Mouse (Mus musculus) liver, embryonic 11.5 days (tissue): ENCODE data around the gene Nipa2. TPM values are rescaled to one million over a fixed set of nuclear protein-coding genes. Genes with fewer than 3 reads are reported as not detected.
"Not testable (repeated sequence)": the region's sequence is repeated elsewhere in the genome, so short reads cannot be mapped to it uniquely, and the experiment has no call there.

Source experiments
- ATAC-seq: fragments of 200-750 bp; cut with Nextera tagmentation; replicated peaks from 2 replicates; pipeline ENCODE4 v1.8.0; 2017; ENCODE audit warnings: moderate number of reproducible peaks, mild to moderate bottlenecking, moderate TSS enrichment, moderate library complexity; ENCODE audit not compliant: low FRiP score
- DNase-seq: peaks from one replicate; pipeline ENCODE4 v3.0.0-alpha.2; 2017; ENCODE audit warnings: low spot score
- H3K27ac ChIP-seq: fragments of 300-500 bp; sonication (generic); 2 replicates; pipeline ENCODE4 v1.5.1; 2014; ENCODE audit warnings: mild to moderate bottlenecking, low read depth, low read length, control low read depth
- H3K27me3 ChIP-seq: fragments of 300-500 bp; sonication (generic); replicated peaks from 2 replicates; pipeline ENCODE4 v1.6.1; 2014; ENCODE audit warnings: low read length, mixed read lengths; ENCODE audit not compliant: control insufficient read depth, insufficient read depth
- H3K36me3 ChIP-seq: fragments of 300-500 bp; sonication (generic); 2 replicates; pipeline ENCODE4 v1.6.1; 2014; ENCODE audit warnings: mild to moderate bottlenecking, low read length, moderate library complexity, mixed read lengths; ENCODE audit not compliant: control insufficient read depth, insufficient read depth
- H3K4me1 ChIP-seq: fragments of 300-500 bp; sonication (generic); replicated peaks from 2 replicates; pipeline ENCODE4 v1.6.1; 2014; ENCODE audit warnings: low read length, mixed read lengths; ENCODE audit not compliant: control insufficient read depth, insufficient read depth
- H3K4me2 ChIP-seq: fragments of 300-500 bp; sonication (generic); 2 replicates; pipeline ENCODE4 v1.6.1; 2014; ENCODE audit warnings: mild to moderate bottlenecking, control low read depth, moderate library complexity
- H3K4me3 ChIP-seq: fragments of 300-500 bp; sonication (generic); 2 replicates; pipeline ENCODE4 v1.5.1; 2014; ENCODE audit warnings: low read depth, low read length, control low read depth
- H3K9ac ChIP-seq: fragments of 300-500 bp; sonication (generic); 2 replicates; pipeline ENCODE4 v1.6.1; 2014; ENCODE audit warnings: low read depth, low read length, control low read depth
- H3K9me3 ChIP-seq: fragments of 300-500 bp; sonication (generic); 2 replicates; pipeline ENCODE4 v1.6.1; 2016; ENCODE audit warnings: low read length, inconsistent platforms, mixed read lengths; ENCODE audit not compliant: control insufficient read depth
- WGBS: fragments of 180-500 bp; shearing (Covaris S2); extraction: QIAGEN DNeasy Blood & Tissue Kit; methylation state at CpG from one replicate; pipeline ENCODE4 v1.1.7; 2014; 5-methylcytosine and 5-hydroxymethylcytosine counted together
- polyA plus RNA-seq: library from polyadenylated mRNA; unstranded; fragments of >200 nt; fragmentation: Nextera tagmentation; extraction: Ambion mirVana; gene quantifications from 2 replicates; pipeline ENCODE4 v1.2.1, GENCODE M21; 2014

Nipa2 gene
- polyA plus RNA-seq, 1 experiment from 2014 or later = 42.2 TPM

DNA sequence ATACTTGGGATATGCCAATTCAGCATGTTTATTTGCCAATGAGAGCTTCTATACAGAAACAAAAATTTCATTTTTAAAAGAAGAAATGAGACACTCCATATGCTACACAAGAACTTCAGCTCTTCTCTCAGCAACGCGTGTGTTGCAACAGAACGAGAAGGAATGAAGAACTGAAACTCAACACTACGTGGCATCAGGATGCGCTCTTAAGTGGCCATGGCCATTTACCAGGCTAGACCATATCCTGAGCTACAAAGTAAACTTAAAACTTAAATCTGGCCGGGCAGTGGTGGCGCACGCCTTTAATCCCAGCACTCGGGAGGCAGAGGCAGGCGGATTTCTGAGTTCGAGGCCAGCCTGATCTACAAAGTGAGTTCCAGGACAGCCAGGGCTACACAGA is 43.9 kb downstream of the Nipa2 start:
- peaks cover 20% of the 10 kb centered on the region for H3K36me3 ChIP-seq
- not testable (repeated sequence) for H3K27ac ChIP-seq, H3K27me3 ChIP-seq, H3K4me3 ChIP-seq, H3K9ac ChIP-seq, H3K9me3 ChIP-seq, ATAC-seq, H3K4me1 ChIP-seq, DNase-seq, H3K4me2 ChIP-seq
- WGBS = 92% methylated on average over 11 of the region's 11 CpGs

DNA sequence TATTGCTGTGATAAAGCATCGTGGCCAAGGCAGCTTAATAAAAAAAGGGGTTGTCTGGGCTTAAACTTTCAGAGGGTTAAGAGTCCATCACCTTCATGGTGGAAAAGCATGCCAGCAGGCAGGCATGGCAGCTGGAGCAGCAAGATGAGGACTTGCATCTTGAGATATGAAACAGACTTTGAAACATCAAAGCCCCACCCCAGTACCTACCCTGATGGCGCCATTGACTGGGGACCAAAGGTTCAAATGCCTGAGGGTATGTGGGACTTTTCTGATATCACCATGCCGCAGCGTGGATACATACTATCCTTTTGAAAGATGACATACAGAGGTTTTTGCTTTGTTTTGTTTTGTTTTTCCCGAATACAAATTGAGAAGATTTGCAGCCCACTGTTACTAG is 50.2 kb downstream of the Nipa2 start:
- Histone ChIP-seq H3K9ac (no peak overlapping the region), H3K4me2 (no peak overlapping the region), H3K9me3 (no peaks in the 10 kb centered on the region), H3K27ac (no peak overlapping the region), H3K36me3 (peaks cover 25% of the 10 kb centered on the region), H3K4me1 (no peaks in the 10 kb centered on the region), H3K4me3 (no peak overlapping the region), H3K27me3 (no peaks in the 10 kb centered on the region)
- DNase-seq (no peak), ATAC-seq (no peak)
- WGBS = 89% methylated on average over 5 of the region's 5 CpGs

DNA sequence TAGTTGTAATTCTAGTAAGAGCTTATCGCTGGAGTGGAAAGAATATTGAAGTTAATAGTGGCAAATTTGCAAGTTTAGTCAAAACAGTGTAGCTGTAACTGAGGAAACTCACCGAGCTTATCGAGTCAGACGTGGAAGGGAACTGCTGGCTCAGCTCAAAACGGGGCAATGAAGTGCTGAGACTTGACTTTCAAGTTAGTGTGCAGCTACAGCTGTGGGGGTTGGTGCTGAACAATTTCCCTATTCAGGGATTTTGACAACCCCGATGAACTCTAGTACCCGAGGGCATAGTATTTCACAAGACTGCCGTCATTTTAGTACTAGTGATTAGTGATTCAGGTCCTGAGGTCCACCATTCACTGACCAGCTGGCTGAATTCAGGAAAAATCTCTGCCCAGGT is 50.9 kb downstream of the Nipa2 start:
- peaks cover 25% of the 10 kb centered on the region for H3K36me3 ChIP-seq
- H3K9ac ChIP-seq = no peak overlapping the region
- H3K27ac ChIP-seq = no peak overlapping the region
- no peaks in the 10 kb centered on the region for H3K4me1 ChIP-seq
- no peak overlapping the region for H3K4me3 ChIP-seq
- no peaks in the 10 kb centered on the region for H3K27me3 ChIP-seq
- no peak overlapping the region for H3K4me2 ChIP-seq
- no peaks in the 10 kb centered on the region for H3K9me3 ChIP-seq
- 86% methylated on average over 8 of the region's 8 CpGs for WGBS
- no peak for DNase-seq
- no peak for ATAC-seq

DNA sequence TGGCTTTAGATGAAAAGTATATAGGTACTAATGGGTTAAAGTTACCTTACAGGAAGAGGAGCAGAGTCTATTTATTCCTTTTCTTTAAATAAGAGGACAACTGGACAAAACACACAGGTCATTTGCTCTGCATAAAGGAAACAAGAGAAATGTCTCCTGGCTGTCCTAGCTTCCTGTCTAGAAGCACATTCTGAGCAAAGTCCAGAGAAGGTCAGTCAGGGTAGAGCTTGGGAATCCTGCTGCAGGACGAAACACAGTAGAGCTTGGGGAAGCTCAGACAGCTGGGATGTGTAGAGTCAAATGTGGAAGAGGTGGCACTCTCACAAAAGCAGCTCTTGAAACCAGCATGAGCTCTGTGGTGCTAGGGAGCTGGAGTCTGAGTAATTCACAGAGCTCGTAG is 51.9 kb downstream of the Nipa2 start:
- Histone ChIP-seq H3K36me3 (peaks cover 27% of the 10 kb centered on the region), H3K4me2 (no peak overlapping the region), H3K9me3 (no peaks in the 10 kb centered on the region), H3K4me1 (no peaks in the 10 kb centered on the region), H3K27me3 (no peaks in the 10 kb centered on the region), H3K9ac (no peak overlapping the region), H3K4me3 (no peak overlapping the region), H3K27ac (no peak overlapping the region)
- 76% methylated on average over 2 of the region's 2 CpGs for WGBS
- ATAC-seq = no peak
- DNase-seq = no peak

DNA sequence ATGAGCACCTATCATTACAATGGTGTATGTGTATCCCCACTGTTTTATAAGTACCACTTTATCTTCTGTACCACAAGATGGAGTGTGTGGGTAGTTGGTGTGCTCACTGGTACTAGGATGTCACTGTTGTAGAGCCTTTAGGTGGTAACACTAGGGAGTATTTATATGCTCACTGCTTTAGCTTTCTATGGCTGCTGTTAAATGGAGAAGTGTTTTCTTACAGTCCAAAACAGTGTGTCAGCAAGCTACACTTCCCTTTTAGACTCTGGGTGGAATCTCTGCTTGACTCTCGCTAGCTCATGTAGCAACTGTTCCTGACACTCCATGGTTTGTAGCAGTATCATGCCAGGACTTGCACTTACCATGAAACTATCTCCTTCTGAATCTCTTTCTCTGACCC is 52.8 kb downstream of the Nipa2 start:
- 91% methylated on average over 1 of the region's 1 CpGs for WGBS
- H3K4me3 ChIP-seq = no peak overlapping the region
- peaks cover 32% of the 10 kb centered on the region for H3K36me3 ChIP-seq
- no peaks in the 10 kb centered on the region for H3K27me3 ChIP-seq
- no peak for DNase-seq
- no peaks in the 10 kb centered on the region for H3K9me3 ChIP-seq
- no peaks in the 10 kb centered on the region for H3K4me1 ChIP-seq
- H3K4me2 ChIP-seq = no peak overlapping the region
- no peak overlapping the region for H3K9ac ChIP-seq
- H3K27ac ChIP-seq = no peak overlapping the region
- no peak for ATAC-seq

DNA sequence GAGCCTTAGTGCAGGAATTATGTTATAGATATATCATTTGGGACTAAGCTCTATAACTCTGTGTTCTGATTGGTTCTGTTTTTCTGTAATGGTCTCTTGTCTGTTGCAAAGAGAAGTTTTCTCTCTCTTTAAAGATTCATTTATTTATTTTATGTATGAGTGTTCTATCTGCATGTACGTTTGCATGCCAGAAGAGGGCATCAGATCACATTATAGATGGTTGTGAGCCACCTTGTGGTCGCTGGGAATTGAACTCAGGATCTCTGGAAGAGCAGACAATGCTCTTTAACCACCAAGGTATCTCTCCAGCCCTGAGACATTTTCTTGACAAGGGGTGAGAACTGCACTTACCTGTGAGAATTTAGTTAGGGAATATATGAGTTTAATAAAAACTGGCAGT is 56.8 kb downstream of the Nipa2 start:
- Histone ChIP-seq H3K27ac (no peak overlapping the region), H3K4me2 (no peak overlapping the region), H3K4me3 (no peak overlapping the region), H3K9ac (no peak overlapping the region), H3K27me3 (no peaks in the 10 kb centered on the region), H3K9me3 (no peaks in the 10 kb centered on the region), H3K36me3 (peaks cover 19% of the 10 kb centered on the region), H3K4me1 (no peaks in the 10 kb centered on the region)
- WGBS = 82% methylated on average over 2 of the region's 2 CpGs
- ATAC-seq (no peak), DNase-seq (no peak)

DNA sequence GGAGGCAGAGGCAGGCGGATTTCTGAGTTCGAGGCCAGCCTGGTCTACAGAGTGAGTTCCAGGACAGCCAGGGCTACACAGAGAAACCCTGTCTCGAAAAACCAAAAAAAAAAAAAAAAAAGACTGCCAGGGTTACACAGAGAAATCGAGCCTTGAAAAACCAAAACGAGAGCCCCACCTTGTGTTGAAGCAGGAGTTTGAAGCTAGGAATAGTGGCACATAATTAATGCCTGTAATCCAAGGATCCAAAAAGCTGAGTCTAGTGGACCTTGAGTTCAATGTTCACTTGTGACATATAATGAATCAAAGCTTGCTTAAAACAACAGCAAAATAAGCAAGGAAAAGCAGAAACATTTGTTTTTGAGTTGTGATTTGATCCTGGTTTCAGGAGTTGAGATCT is 58.5 kb downstream of the Nipa2 start:
- H3K9ac ChIP-seq = no peak overlapping the region
- DNase-seq (no peak), ATAC-seq (no peak)
- WGBS = 74% methylated on average over 5 of the region's 5 CpGs
- no peaks in the 10 kb centered on the region for H3K4me1 ChIP-seq
- H3K4me2 ChIP-seq = no peak overlapping the region
- peaks cover 25% of the 10 kb centered on the region for H3K36me3 ChIP-seq
- H3K27ac ChIP-seq = no peak overlapping the region
- H3K9me3 ChIP-seq = no peaks in the 10 kb centered on the region
- H3K27me3 ChIP-seq = no peaks in the 10 kb centered on the region
- no peak overlapping the region for H3K4me3 ChIP-seq

DNA sequence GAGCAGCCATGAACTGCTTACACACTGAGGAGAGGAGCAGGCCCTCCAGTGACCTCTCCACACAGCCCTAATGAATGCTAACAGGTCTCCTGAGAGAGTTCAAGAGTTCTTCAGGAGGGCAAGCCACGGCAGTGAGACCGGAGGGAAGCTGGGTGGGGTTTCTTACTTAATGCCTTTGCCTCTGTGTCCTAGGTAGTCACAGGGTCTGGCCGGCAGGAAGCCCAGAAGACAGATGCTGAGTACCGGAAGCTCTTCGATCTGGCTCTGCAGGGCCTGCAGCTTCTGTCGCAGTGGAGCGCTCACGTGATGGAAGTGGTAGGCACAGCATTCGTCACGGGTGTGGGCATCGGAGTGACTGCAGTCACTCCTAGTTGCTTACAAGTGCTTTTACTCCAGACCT is 70.5 kb downstream of the Nipa2 start:
- Histone ChIP-seq H3K9ac (no peak overlapping the region), H3K9me3 (no peaks in the 10 kb centered on the region), H3K4me1 (no peaks in the 10 kb centered on the region), H3K4me3 (no peak overlapping the region), H3K36me3 (peaks cover 13% of the 10 kb centered on the region; the same call in 1 of the 2 replicates), H3K27ac (no peak overlapping the region), H3K4me2 (no peak overlapping the region), H3K27me3 (no peaks in the 10 kb centered on the region)
- ATAC-seq = no peak
- WGBS = 87% methylated on average over 11 of the region's 11 CpGs
- no peak for DNase-seq

DNA sequence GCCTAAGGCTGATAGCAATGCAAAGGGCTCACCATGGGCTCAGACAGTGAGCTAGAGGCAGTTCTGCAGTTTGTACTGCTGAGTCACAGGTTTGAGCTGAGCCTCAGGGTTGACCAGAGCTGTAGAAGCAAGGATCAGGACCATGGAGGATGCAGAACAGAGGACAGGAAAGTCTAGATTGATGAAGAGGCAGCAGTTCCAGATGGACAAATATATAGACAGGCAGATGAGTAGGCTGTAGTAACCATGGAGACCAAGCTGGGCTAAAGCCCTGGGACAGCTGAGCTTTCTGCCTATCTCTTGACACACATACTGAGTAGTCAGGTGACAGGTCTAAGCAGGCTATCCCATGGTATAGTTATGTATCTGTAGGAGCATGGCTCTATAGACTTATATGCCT is 71.5 kb downstream of the Nipa2 start:
- ATAC-seq (no peak), DNase-seq (no peak)
- Histone ChIP-seq H3K27me3 (no peaks in the 10 kb centered on the region), H3K9ac (no peak overlapping the region), H3K4me3 (no peak overlapping the region), H3K27ac (no peak overlapping the region), H3K9me3 (no peaks in the 10 kb centered on the region), H3K36me3 (peaks cover 10% of the 10 kb centered on the region; the same call in 1 of the 2 replicates), H3K4me1 (no peaks in the 10 kb centered on the region), H3K4me2 (no peak overlapping the region)
